Mouse (Mus musculus): ENCODE results near the gene Bmyc. TPM values are rescaled to one million over a fixed set of nuclear protein-coding genes. Genes with fewer than 3 reads are reported as not detected.
"Not testable (repeated sequence)": the region's sequence is repeated elsewhere in the genome, so short reads cannot be mapped to it uniquely, and the experiment has no call there.

Bmyc gene
- total RNA-seq (2015) (24.4 and 25.9 TPM in 2 replicates), total RNA-seq (2017) (7.6 and 9.3 TPM in 2 replicates)

DNA sequence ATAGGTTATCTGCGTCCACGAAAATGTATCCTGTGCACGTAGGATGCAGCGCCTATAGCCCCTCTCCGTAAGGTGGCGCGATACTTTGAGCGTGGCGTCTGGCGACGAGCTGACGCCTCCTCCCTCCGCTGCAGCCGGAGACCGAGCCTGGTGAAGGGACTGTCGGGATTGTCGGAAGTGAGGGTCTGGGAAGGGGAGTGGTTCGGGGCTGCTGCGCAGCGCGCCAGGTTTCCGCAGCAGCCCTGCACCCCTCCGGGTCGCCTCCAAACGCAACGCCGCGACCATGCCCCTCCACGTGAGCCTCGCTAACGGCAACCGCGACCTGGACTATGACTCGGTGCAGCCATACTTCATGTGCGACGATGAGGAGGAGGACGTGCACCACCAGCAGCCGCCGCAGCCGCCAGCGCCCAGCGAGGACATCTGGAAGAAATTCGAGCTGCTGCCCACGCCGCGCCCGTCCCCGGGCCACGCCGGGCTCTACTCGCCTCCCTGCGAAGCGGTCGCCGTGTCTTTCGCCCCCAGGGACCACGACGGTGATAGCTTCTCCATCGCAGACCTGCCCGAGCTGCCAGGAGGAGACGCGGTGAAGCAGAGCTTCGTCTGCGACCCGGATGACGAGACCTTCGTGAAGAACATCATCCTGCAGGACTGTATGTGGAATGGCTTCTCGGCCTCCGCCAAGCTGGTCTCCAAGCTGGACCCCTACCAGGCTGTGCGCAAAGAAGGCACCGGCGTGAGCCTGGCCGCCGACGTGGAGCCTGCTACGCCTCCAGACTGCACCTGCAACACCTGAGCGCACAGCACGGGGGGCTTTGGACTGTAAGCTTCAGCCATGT lies at the start of gene Bmyc:
TSS of gene Bmyc (plus strand) at position 97 of the 839 bp plus-strand sequence.
- ATAC-seq (ENCODE audit: poor library complexity, severe bottlenecking), result peak; percentile 84

DNA sequence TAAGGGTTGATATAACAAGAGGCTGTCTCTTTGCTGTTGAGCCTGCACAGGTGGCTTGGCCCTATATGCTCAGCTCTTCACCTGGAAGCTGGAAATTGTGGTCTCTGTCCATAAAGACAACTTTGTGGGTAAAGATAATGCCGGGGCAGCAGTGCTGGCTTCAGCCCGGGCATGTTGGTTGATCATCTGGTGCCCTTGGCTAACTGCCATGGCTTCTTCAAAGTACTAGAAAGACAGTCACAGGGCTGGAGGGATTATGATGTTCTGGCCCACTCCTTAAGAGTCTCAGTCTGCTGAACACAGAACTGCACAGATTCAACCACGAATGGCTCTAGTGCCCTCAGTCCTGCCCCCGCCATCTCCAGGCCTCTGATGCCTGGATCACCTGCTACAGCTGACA lies 49.3 kb upstream of the Bmyc start:
- no peak for ATAC-seq (ENCODE audit: poor library complexity, severe bottlenecking)

DNA sequence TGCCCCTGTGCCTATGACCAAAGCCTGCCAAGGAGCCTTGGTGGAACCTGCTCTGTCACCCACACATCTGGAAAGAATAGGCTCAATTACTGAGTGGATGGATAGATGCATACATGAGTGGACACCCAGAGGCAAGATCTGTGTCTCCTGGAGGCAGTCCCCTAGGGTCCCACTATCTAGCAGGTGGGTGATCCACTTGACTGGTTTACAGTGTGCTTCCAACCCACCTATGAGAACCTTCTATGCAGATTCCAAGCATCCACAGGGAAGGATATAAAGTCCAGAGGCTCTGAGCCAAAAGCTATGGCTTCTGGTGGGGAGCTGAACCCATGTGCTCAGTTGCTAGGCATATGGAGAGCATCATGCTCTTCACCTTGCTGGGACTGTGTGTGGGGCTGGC lies 48.9 kb upstream of the Bmyc start, which contains the start of gene Lcn5:
TSS of gene Lcn5 (plus strand) at position 301 of the 400 bp plus-strand sequence.
- no peak for ATAC-seq (ENCODE audit: poor library complexity, severe bottlenecking)

DNA sequence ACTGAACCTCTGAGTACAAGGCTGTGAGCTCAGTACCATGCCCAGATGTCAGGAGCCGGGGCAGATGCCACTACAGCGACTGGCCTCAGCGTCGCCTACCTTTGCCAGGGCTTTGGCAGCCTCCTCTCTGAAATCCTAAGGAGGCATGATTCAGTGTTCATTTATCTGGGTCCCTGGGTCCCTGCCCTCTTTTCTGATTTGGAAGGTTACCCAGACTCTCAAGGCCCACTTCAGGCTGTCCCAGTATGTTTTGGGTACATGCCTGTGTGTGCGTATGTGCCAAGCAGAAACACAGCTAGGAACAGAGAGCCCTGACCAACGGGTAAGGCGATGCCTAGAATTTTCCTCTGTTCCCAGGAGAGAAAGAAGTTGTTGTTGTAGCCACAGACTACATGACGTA lies 46.3 kb upstream of the Bmyc start:
- ATAC-seq (ENCODE audit: poor library complexity, severe bottlenecking), result no peak

DNA sequence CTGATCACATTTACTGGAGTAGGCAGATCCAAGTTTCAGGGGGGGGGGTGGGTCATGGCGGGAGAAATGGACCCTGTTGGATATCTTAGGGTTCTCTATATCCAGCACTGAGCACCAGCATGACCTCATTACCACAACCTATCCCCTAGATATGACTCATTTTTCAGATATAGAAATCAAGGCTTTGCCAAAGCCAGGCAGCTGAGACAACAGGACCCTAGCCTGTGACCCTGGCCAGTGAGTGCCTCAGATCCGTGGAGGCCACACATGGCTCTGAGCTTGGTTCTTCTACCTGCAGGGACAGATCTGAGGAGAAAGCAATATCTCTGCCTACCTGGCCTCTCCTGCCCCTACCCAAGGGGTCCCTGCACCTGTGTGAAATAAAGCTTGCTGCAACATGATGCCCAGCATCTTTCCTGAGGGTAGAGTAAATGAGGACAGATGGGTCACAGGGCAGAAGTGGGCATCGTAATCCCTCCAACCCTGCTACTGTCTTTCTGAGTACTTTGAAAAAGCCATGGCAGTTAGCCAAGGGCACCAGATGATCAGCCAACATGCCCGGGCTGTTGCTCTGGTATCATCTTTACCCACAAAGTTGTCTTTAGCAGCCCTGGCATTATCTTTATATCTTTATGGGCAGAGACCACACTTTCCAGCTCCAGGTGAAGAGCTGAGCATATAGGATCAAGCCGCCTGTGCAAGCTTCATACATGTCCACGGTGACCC lies 45.1 kb upstream of the Bmyc start:
- no peak for ATAC-seq (ENCODE audit: poor library complexity, severe bottlenecking)

DNA sequence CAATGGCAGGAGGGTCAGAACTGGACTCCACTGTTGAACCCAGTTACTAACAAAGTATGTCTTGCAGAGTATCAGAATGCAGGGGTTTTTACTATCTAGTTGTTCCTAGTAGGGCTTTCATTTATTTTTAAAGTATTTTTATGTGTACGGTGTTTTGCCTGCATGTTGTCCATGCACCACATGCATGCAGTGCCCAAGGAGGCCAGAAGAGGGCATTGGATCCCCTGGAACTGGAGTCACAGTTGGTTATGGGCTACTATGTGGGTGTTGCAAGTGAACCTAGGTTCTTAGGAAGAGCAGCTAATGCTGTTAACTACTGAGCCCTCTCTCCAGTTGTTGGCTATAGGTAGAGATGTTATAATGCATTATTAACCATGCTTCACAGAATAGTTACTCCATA lies 43.0 kb upstream of the Bmyc start:
- no peak for ATAC-seq (ENCODE audit: poor library complexity, severe bottlenecking)

DNA sequence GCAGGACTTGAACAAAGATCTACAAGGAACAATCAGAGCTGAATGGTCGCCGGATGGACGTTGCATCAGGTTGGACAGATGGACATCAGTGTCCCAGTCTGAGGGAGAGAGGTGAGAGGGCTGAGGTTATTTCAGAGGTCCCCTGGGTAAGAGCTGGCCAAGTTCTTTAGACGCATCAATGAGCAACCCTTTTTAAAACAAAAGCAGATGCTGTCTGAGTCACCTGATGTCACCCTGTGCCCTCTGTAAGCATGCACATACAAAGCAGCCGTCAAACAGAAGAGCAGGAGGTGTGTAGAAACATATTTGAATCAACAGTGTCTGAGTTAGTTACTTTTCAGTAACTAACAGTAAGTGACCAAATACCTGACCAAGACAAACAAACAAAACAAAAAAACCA lies 42.4 kb upstream of the Bmyc start:
- no peak for ATAC-seq (ENCODE audit: poor library complexity, severe bottlenecking)

DNA sequence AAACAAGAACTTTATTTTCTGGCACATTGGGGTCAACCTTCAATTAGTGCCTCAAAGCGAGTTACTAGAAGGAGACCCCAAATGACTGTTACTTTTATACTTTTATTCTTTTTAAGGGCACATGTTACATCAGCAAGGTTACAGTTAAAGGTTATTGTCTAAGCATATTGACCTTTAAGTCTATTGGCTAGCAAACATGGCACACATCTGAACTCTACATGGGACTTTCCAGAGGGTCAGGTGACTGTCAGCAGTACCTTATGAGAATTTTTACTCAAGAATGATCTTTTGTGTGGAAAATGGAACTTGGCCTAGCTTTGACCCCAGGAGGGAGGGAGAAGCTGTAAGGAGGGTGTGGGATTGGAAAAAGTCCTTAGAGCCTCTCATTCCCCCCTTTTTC lies 40.0 kb upstream of the Bmyc start:
- no peak for ATAC-seq (ENCODE audit: poor library complexity, severe bottlenecking)

DNA sequence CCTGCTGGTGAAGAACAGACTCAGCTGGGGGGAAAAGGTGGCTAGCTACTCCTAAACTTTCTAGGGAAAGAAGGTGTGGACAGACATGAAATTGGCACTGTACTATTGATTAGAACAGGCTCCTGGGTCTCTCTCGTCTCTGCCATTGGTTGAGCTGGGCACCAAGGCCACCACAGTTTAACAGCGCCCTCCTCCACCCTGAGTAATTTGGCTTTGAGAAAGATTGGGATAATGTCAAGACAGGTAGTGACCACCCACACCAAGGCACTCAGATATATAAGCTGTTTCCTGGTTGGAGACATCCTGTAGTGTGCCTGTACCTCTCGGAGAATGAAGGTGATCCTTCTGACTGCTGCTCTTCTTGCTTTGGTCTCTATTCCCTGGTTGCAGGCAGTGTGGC lies 30.1 kb upstream of the Bmyc start, which contains the start of gene Lcn6:
TSS of gene Lcn6 (plus strand) at position 301 of the 400 bp plus-strand sequence.
- ATAC-seq (ENCODE audit: poor library complexity, severe bottlenecking), result no peak

DNA sequence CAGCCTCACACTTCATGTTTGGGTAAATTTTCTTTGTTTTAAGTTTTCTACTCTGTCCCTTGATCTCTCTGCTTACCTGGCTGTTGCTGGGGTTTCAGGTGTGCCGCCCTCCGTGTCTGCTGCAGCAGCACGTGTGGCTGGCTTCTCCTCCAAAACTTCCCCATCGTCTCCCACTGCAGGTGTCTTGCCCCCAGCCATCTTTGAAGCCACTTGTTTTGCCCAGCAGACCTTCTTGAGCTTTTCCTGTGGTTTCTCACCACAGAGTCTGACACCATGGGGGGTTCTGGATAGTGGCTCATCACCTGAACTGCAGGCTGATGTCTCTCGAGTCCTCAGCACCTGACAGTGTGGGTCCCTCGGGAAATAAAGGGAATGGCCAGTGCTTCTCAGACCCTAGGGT lies 27.0 kb upstream of the Bmyc start:
- ATAC-seq (ENCODE audit: poor library complexity, severe bottlenecking), result no peak

DNA sequence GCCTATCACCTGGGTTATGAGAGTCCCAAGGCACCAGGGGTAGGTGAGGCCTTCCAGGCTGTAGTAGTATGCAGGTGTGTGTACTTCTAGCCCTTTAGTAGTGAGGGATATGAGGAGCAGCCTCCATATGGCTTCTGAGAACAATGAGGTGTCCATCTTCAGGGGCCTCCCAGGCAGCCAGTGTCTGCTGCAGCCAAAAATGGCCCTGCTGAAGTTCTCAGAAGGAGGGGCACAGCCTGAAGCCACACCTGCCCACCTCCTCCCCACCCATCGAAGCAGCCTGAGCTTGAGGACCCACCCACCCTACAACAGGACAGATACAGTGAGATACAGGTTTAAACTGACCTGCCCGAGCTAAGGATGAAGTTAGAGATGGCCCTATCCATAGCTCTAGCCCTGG lies 24.1 kb upstream of the Bmyc start, which contains the start of gene Lcn10:
TSS of gene Lcn10 (plus strand) at position 301 of the 400 bp plus-strand sequence.
- no peak for ATAC-seq (ENCODE audit: poor library complexity, severe bottlenecking)

DNA sequence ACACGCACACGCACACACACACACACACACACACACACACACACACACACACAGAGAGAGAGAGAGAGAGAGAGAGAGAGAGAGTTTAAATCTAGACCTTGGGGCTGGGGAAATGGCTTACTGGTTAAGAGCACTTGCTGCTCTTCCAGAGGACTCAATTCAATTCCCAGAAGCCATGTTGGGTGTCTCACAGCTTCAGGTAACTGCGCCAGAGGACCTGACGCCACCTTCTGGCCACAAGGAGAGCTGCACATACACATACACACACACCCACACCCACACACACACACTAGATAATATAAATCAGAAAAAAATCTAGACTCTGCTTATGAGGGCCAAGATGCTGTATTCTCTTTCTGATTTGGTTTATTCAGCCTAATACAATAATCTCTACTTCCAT lies 19.6 kb upstream of the Bmyc start:
- no peak for ATAC-seq (ENCODE audit: poor library complexity, severe bottlenecking)

DNA sequence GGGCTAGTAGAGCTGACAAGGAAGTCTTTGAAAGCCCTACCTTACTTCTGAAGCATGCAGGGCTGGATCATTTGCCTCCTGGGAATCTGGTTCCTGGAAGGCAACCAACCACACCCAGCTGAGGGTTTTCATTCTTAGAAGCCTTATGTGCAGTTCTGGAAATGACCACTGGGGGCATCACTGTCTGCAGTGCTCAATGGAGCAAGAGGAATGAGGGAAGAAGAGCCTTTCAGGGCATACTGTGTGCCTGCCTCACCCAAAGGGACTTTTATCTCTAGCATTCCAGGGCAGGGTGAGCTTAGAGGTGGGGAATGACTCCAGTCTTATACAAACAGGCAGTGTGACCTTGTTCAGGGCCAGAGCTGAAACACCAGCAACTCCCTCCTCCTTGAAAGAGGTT lies 11.9 kb upstream of the Bmyc start:
- ATAC-seq (ENCODE audit: poor library complexity, severe bottlenecking), result peak; percentile 51; the same call in 1 of the 2 replicates

DNA sequence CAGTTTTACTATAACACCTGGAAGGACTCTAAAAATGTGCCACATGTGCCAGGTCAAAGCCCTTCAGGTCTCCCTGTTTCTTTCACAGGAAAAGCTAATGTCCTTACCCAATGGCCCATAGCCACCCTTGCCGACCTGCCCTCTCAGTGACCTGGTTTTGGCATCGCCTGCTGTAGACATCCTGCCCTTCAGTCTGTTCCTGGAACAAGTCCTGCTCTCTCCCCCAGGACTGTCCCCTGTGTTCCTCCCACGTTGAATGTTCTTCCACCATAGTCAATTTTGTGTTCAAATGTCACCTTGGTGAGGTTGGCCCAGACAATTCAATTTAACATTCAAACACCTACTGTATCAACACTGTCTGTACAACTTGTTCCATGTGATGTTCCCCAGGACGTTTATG lies 9.6 kb upstream of the Bmyc start:
- no peak for ATAC-seq (ENCODE audit: poor library complexity, severe bottlenecking)

DNA sequence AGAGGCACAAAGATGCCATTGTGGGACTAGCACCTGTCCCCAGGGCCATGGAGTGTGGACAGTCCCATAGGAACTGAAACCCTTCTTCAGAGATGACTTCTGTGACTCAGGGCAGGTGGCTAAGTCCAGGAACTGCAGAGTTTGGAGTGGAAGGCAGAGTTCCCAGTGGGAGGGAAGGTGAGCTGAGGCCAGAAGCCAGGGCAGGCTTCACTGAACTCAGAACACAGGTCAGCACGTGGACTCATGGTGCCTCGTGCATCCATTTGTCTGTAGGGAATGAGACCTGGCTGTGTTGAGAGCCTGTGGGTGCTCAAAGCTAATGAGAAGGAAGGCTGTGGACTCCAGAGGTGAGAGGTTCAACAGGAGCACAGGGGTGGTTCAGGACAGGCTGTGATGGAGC lies 7.8 kb upstream of the Bmyc start:
- no peak for ATAC-seq (ENCODE audit: poor library complexity, severe bottlenecking)

DNA sequence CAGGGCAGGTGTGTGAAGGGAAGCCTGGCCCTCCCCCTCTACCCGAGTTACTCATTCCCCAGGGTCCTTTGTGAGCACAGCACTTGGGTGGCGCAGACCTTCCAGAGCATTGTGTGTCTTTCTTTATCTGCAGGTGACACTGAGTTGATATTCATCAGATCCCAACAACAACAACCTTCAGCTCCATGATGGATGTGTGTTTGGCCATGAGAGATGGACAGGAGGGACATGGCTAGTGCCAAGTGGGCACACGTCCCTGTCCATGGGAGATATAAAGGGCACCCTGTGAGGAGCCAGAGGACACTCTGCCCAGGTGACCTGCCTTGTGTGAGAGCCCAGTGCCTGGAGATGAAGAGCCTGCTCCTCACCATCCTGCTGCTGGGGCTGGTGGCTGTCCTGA lies 6.8 kb upstream of the Bmyc start, which contains the start of gene Obp2a:
TSS of gene Obp2a (plus strand) at position 301 of the 400 bp plus-strand sequence.
- ATAC-seq (ENCODE audit: poor library complexity, severe bottlenecking), result not testable (repeated sequence)

DNA sequence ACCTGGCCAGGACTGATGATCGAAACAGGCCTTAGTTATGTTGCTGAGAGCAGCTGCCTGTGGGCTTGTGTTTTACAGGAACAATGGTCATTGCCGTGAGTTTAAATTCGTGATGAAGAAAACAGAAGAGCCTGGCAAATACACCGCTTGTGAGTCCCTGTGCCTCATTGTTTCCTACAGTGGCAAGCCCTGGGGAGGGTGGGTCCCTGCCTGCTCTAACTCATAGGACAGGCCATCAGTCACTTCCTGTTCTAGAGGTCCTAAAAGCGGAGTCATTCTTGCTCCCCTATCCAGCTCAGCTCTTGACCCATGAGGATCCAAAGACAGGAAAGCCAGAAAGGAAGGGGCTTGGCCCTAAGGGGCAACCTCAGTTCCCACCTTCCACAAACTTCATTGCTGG lies 5.5 kb upstream of the Bmyc start:
- no peak for ATAC-seq (ENCODE audit: poor library complexity, severe bottlenecking)

DNA sequence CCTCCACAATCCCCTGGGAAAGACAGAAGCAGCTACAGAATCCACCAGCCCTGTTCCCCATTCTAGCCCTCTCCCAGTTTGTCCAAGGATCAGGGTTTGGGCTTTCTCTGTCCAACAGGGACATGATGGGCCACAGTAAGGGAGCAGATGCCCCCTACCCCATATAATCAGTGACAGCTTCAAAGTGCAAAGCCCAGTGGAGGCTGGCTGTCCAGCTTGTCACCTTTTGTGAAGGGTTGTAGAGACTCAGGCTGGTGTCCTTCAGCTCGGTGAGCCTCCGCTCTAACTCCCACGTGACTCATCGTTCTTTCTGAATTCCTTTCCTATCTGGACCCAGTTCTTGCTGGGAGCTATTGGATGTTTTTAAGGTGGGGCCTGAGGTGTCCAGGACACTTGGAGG lies 2.8 kb upstream of the Bmyc start:
- no peak for ATAC-seq (ENCODE audit: poor library complexity, severe bottlenecking)

DNA sequence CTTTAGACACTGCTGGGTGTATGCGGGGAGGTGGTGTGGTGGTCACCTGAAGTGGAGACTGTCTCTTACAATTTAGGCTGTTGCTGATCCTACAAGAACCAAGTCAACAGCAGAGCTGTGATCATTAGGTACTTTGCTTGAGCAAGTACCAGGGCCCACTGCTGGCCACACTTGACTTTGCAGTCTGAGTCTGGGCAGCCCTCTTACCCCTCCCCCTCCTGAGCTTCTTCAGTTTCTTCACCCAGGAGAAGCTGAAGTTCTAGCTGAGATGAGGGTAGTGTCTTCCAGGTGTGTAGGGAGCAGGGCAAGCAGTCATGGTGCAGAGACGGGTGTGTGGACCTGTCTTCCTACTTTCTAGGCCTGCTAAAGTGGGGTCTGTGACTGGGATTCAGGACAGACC lies 1.6 kb downstream of the Bmyc start:
- no peak for ATAC-seq (ENCODE audit: poor library complexity, severe bottlenecking)

DNA sequence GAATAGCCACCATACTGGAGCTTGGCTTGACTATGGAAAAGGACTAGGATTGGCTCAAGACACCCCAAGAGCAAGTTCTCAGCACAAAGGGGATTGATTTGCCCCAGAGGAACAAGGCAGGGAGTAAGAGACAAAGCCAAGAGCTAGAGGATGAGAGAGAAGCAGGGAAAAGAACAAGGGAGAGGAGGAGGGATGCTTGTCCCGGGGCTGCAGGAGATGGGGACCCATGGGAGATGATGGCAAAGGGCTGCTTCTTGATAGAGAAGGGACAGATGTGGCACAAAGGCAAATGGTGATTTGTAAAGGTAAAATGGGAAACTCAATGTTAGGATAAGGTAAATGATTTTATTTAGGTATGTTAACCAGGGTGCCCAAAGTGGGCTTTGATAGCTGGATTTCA lies 2.5 kb downstream of the Bmyc start:
- ATAC-seq (ENCODE audit: poor library complexity, severe bottlenecking), result not testable (repeated sequence)

DNA sequence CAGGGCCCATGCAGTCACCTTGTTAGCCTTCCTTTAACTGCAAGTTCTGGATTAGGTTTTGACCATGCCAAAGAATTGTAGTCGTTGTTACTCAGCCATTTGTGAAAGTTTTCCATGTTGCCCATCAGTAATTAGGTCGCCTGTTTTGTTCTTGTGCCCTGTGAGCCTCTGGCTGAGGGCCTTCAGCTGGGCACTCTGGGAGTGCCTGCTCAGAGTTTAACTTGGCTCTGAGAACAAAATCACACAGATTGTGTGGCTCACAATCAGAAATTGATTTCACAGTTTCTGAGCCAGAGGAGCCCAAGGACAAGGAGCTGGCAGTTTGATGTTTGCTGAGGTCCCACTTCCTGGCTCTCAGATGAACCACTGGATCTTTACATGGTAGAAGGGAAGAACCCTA lies 3.3 kb downstream of the Bmyc start:
- ATAC-seq (ENCODE audit: poor library complexity, severe bottlenecking), result not testable (repeated sequence)

DNA sequence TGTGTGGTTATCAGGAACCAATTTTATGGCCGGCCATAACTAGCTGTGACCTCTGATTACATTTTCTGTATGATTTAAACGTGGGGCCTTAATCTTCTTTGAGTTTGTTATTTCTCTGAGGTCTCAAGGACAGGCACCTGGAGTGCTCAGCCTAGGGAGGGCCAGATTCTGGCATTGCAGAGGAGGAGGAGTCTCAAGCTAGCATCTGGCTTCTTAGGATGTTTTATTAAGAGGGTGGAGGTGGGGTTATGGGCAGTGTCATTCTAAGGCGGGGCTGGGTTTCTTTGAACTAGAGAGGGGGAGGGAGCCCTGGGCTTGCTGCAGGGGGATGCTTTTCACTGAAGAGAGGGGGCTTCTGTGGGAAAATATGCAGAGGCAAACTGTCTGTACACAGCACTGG lies 5.1 kb downstream of the Bmyc start:
- ATAC-seq (ENCODE audit: poor library complexity, severe bottlenecking), result not testable (repeated sequence)
